Mouse (Mus musculus) small intestine, adult 2 months (tissue): ENCODE results near the gene Fyn.

ENCODE experiments used
- CTCF ChIP-seq: fragments of 200-500 bp; IDR thresholded peaks from 2 replicates; pipeline ENCODE4 v1.5.1; 2012; ENCODE audit warnings: low read depth, mild to moderate bottlenecking, control low read depth, inconsistent platforms, low read length, moderate library complexity, mixed read lengths; ENCODE audit not compliant: insufficient replicate concordance, insufficient read length; ENCODE audit errors: extremely low read depth
- POLR2A ChIP-seq: fragments of 200-500 bp; IDR thresholded peaks from 2 replicates; pipeline ENCODE4 v1.6.1; 2012; ENCODE audit warnings: low read depth, mild to moderate bottlenecking, control low read depth, inconsistent platforms, low read length, moderate library complexity

DNA sequence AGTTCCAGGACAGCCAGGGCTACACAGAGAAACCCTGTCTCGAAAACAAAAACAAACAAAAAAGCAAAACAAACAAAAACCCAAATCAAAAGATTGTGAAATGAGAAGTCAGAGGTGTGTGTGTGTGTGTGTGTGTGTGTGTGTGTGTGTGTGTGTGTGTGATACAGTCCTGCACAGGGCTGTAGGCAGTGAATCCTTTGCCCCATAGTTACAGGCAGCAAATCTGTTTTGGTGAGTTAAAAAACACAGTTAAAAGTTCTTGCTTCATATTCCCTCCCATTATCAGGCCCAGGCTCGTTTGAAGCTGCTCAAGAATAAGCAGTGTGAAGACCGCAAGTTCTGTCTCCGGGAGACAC is 244.0 kb downstream of the Fyn start, which contains the start of gene Traf3ip2:
- TF ChIP-seq CTCF (no peak), POLR2A (no peak)
